Mouse (Mus musculus) thymus, postnatal 0 days (tissue): ENCODE results near the gene Hypk. TPM values are rescaled to one million over a fixed set of nuclear protein-coding genes. Genes with fewer than 3 reads are reported as not detected.

Experiments used
- DNase-seq: peaks from one replicate; pipeline ENCODE4 v3.0.0-alpha.2; 2015; ENCODE audit warnings: low spot score
- microRNA-seq: library from miRNA; unstranded; fragments of <30 nt; microRNA quantifications from one replicate; pipeline ENCODE4, GENCODE M21; 2016; ENCODE audit warnings: borderline number of aligned reads
- polyA plus RNA-seq: library from polyadenylated mRNA; unstranded; fragments of >200 nt; fragmentation: Nextera tagmentation; extraction: Ambion mirVana; gene quantifications from 2 replicates; pipeline ENCODE4 v1.2.1, GENCODE M21; 2015

The Hypk gene
- polyA plus RNA-seq, 1 experiment from 2014 or later: 114 TPM

DNA sequence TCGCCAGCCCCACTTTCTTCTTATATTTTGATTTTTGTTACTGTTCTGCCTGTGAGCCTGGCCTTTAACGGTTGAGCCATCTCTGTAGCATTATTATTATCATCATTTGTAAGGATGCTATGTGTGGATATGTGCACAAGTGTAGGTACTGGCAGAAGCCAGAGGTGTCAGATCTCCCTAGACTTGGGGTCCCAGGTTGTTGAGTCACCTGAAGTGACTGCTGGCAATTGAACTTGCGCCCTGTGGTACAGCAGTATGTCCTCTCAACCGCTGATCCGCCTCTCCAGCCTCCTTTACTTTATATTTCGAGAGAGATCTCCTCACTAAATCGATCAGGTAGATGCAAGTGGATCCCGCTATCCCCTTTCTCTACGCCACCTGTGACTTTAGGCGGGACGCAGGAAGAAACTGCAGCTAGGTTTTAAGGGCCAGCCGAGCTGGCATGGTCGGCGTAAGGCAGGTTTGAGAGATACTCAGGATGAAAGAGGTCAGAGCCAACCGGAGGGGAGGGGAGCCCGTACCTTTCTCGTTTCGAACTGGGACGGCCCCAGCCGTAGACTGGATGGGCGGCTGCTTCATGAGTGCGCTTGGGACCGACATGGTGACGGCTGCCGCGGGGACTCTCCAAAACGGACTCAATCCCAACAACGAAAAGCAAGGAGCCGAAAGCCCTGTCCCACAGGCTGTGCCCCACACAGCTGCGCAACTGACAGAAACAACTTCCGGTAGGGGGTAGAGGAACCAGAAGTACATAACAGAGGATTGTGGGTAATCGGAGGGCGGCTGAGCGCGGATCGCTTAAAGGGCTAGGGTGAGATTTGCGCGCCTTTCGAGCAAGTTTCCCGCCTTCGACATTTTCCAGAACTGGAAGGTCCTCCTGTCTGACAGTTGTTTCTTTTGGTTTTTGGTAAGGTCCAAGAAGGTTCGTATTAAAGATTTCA lies 53.1 kb downstream of the Hypk start, which contains the start of the genes Mfap1a and Wdr76:
TSS of gene Mfap1a (minus strand) at position 724 of the 941 bp plus-strand sequence.
TSS of gene Wdr76 (plus strand) at position 782 of the 941 bp plus-strand sequence.
- peak; percentile 93 for DNase-seq

DNA sequence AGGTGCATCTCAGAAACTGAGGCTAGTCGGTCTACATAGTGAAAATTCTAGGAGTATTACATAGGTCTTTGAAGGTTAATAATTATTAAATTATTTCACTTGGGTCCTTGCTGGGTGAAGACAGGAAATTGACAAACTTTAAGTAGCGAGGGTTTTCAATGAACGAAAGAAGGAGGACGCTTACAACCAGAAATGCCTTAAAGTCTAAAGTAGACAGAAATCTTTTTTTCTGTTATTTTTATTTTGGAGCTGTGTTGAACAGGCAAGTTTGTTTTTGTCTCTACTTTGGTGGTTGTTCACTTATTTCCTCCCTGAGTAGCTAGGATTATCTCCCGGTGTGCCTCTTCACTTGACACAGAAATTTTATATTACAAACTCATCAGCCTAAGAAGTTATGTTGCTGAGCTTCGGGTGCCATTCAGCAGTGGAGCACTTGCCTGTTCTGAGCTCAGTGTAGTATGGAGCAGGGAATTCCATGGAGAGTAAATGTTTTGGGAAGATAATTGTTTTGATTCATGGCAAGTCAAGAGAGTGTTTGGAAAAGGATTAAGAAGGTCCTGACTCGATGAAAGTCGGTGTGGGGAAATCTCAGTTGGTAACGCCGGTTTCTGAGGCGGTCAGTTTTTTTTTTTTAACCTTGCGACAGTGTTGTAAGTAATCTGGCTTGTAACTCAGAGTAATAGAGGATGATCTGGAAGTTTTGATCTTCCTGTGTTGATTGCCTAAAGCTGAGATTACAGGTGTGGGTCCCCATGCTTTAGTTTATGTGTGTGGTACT lies 54.3 kb downstream of the Hypk start:
- no peak for DNase-seq

DNA sequence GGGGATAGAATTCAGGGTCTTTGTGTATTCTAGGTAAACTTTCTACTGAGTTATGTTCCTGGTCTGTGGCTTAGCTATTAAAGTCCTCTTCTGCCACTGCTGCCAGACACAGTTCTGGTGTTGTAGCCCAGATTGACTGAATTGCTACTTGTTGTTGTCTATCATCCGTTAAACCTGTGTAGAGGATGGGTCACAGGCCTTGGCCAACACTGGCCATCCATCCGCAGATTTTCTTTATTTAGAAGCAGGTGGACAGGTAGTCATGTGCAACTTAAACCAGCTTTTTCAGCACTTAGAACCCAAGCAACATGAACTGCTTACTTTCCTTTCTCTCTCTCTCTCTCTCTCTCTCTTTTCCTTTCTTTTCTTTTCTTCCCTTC lies 54.9 kb downstream of the Hypk start:
- no peak for DNase-seq

Small RNA genes lying within 50 kb of the gene (microRNA-seq; reads per million reads assigned to microRNA genes)
- not detected for gene Gm22953

Other genes starting within 250 kb of the Hypk start
- 23.0 and 24.3 TPM in 2 replicates for gene Trp53bp1, start 181.9 kb upstream of the Hypk start, polyA plus RNA-seq
- 0.28 and 0.39 TPM in 2 replicates for gene Map1a, start 163.7 kb upstream of the Hypk start, polyA plus RNA-seq
- 8.5 and 8.7 TPM in 2 replicates for gene Ppip5k1, start 97.9 kb upstream of the Hypk start, polyA plus RNA-seq
- 5.9 and 7.0 TPM in 2 replicates for gene Ckmt1, start 95.6 kb upstream of the Hypk start, polyA plus RNA-seq
- 0.07 TPM in 1 of 2 replicates, not detected in the other for gene Strc, start 66.1 kb upstream of the Hypk start, polyA plus RNA-seq
- 319 and 390 TPM in 2 replicates for gene Pdia3, start 39.5 kb upstream of the Hypk start, polyA plus RNA-seq
- gene Catsper2, start 39.5 kb upstream of the Hypk start, polyA plus RNA-seq: 1.6 and 2.1 TPM in 2 replicates
- 1.6 TPM in 2 replicates for gene Ell3, start 9.0 kb upstream of the Hypk start, polyA plus RNA-seq
- gene Serf2, start 4.1 kb upstream of the Hypk start, polyA plus RNA-seq: 522 and 560 TPM in 2 replicates
- gene Serinc4, start 3.5 kb downstream of the Hypk start, polyA plus RNA-seq: 0.14 and 0.27 TPM in 2 replicates
- gene Mfap1b, start 20.8 kb downstream of the Hypk start, polyA plus RNA-seq: 55.0 and 56.2 TPM in 2 replicates
- 30.6 and 34.0 TPM in 2 replicates for gene Mfap1a, start 53.4 kb downstream of the Hypk start, polyA plus RNA-seq
- gene Wdr76, start 53.4 kb downstream of the Hypk start, polyA plus RNA-seq: 21.5 and 23.5 TPM in 2 replicates